Mouse (Mus musculus): ENCODE results near the gene Med15.

DNA sequence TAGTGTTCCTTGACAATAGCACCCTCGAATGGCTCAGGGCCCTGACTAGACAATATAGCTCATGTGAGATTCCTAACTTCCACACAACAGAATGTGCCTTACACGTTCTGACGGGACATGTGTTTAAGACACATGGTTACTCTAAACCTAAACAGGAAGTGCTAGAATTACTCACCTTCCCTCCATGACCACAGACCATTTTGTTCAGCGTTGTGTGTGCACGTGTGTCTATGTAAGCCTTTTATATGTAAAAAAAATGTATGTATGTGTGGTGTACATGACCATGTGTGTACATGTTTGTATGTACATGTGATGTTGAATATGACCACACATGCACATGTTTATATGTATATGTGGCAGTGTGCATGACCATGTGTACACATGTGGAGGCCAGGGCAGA lies 116.5 kb downstream of the Med15 start:
- no peak for TF ChIP-seq CTCF (IDR thresholded peaks at IDR 0.05; ENCODE audit: extremely low read depth, insufficient read length, insufficient replicate concordance, low read depth, low read length)
- no peak for TF ChIP-seq POLR2A (IDR thresholded peaks at IDR 0.05; ENCODE audit: low read depth, low read length)
